Mouse (Mus musculus) MEL (cell line): ENCODE measurements around the gene Dcps. TPM values are rescaled to one million over a fixed set of nuclear protein-coding genes. Genes with fewer than 3 reads are reported as not detected.

ENCODE experiments used
- DNase-seq: peaks from one replicate; pipeline ENCODE4 v3.0.0; 2011; ENCODE audit warnings: low read depth, low spot score
- H3K27ac ChIP-seq: 2 replicates; pipeline ENCODE4 v1.5.1; 2012; ENCODE audit warnings: low read depth, mild to moderate bottlenecking, control low read depth, low read length, moderate library complexity; ENCODE audit not compliant: control insufficient read depth
- H3K27me3 ChIP-seq, 2 experiments: fragments of 150-350 bp in 1 of 2; sonication (generic) in 1 of 2; 2 replicates each; pipeline ENCODE4 v1.6.1; 2012; ENCODE audit warnings: low read length in 2 of 2, mild to moderate bottlenecking in 2 of 2, improper control_type of control experiment in 1 of 2, moderate library complexity in 1 of 2; ENCODE audit not compliant: insufficient read depth in 2 of 2, control insufficient read depth in 1 of 2
- H3K36me3 ChIP-seq, 2 experiments: 2 replicates each; pipeline ENCODE4 v1.6.1; 2012 to 2014; ENCODE audit warnings: low read length in 2 of 2, improper control_type of control experiment in 1 of 2, inconsistent platforms in 1 of 2, mild to moderate bottlenecking in 1 of 2; ENCODE audit not compliant: insufficient read depth in 2 of 2, control insufficient read depth in 1 of 2
- H3K4me1 ChIP-seq, 2 experiments: fragments of 150-350 bp in 1 of 2; sonication (generic) in 1 of 2; 2 replicates each; pipeline ENCODE4 v1.6.1; 2012; ENCODE audit warnings: low read length in 2 of 2, improper control_type of control experiment in 1 of 2, mild to moderate bottlenecking in 1 of 2; ENCODE audit not compliant: insufficient read depth in 2 of 2, control insufficient read depth in 1 of 2
- H3K4me3 ChIP-seq, 2 experiments: fragments of 150-350 bp in 1 of 2; sonication (generic) in 1 of 2; 2 replicates each; pipeline ENCODE4 v1.5.1; 2012; ENCODE audit warnings: low read depth in 2 of 2, low read length in 2 of 2, mild to moderate bottlenecking in 2 of 2, moderate library complexity in 2 of 2, control low read depth in 1 of 2, improper control_type of control experiment in 1 of 2; ENCODE audit not compliant: control insufficient read depth in 1 of 2, insufficient read depth in 1 of 2
- H3K79me2 ChIP-seq: 2 replicates; pipeline ENCODE4 v1.6.1; 2012; ENCODE audit warnings: mild to moderate bottlenecking, low read length, moderate library complexity; ENCODE audit not compliant: control insufficient read depth, poor library complexity, insufficient read depth
- H3K9ac ChIP-seq: 2 replicates; pipeline ENCODE4 v1.6.1; 2012; ENCODE audit warnings: low read depth, mild to moderate bottlenecking, control low read depth, low read length, moderate library complexity; ENCODE audit not compliant: control insufficient read depth, poor library complexity, severe bottlenecking
- H3K9me3 ChIP-seq: fragments of 150-350 bp; sonication (generic); replicated peaks from 2 replicates; pipeline ENCODE4 v1.6.1; 2012; ENCODE audit warnings: mild to moderate bottlenecking, low read length, improper control_type of control experiment, moderate library complexity; ENCODE audit not compliant: insufficient read depth
- BHLHE40 ChIP-seq: IDR thresholded peaks from 2 replicates; pipeline ENCODE4 v1.6.1; 2012; ENCODE audit warnings: low read depth, mild to moderate bottlenecking, inconsistent platforms, low read length, improper control_type of control experiment, borderline replicate concordance
- CHD1 ChIP-seq: IDR thresholded peaks from 2 replicates; pipeline ENCODE4 v1.6.1; 2012; ENCODE audit warnings: low read depth, mild to moderate bottlenecking, inconsistent platforms, low read length, improper control_type of control experiment
- CHD2 ChIP-seq: IDR thresholded peaks from 2 replicates; pipeline ENCODE4 v1.6.1; 2011; ENCODE audit warnings: low read length, improper control_type of control experiment
- CTCF ChIP-seq, 3 experiments: IDR thresholded peaks in 2 of 3; conservative IDR thresholded peaks in 1 of 3; 2 replicates each; pipeline ENCODE4 v1.5.1; 2011 to 2012; ENCODE audit warnings: low read length in 3 of 3, low read depth in 2 of 3, mild to moderate bottlenecking in 2 of 3, improper control_type of control experiment in 1 of 3, inconsistent platforms in 1 of 3, mixed read lengths in 1 of 3, moderate library complexity in 1 of 3; ENCODE audit not compliant: control insufficient read depth in 1 of 3, insufficient read depth in 1 of 3, poor library complexity in 1 of 3, severe bottlenecking in 1 of 3
- E2F4 ChIP-seq: IDR thresholded peaks from 2 replicates; pipeline ENCODE4 v1.6.1; 2011; ENCODE audit warnings: low read depth, low read length, improper control_type of control experiment, borderline replicate concordance
- ELF1 ChIP-seq: IDR thresholded peaks from 2 replicates; pipeline ENCODE4 v1.6.1; 2014; ENCODE audit warnings: low read depth, mild to moderate bottlenecking, inconsistent platforms, low read length, improper control_type of control experiment, moderate library complexity
- EP300 ChIP-seq, 2 experiments: IDR thresholded peaks; 2 replicates each; pipeline ENCODE4 v1.6.1; 2011; ENCODE audit warnings: improper control_type of control experiment in 2 of 2, low read length in 2 of 2, low read depth in 1 of 2, mild to moderate bottlenecking in 1 of 2
- ETS1 ChIP-seq: IDR thresholded peaks from 2 replicates; pipeline ENCODE4 v1.6.1; 2012; ENCODE audit warnings: low read depth, mild to moderate bottlenecking, inconsistent platforms, low read length, improper control_type of control experiment, moderate library complexity
- GATA1 ChIP-seq: IDR thresholded peaks from 2 replicates; pipeline ENCODE4 v1.6.1; 2011; ENCODE audit warnings: low read depth, low read length, improper control_type of control experiment
- HCFC1 ChIP-seq: IDR thresholded peaks from 2 replicates; pipeline ENCODE4 v1.6.1; 2012; ENCODE audit warnings: low read depth, mild to moderate bottlenecking, inconsistent platforms, low read length, improper control_type of control experiment, moderate library complexity
- KAT2A ChIP-seq: conservative IDR thresholded peaks from 2 replicates; pipeline ENCODE4 v1.6.1; 2012; ENCODE audit warnings: low read depth, low read length, improper control_type of control experiment, inconsistent platforms
- MAFK ChIP-seq: IDR thresholded peaks from 2 replicates; pipeline ENCODE4 v1.6.1; 2011; ENCODE audit warnings: low read depth, mild to moderate bottlenecking, low read length, improper control_type of control experiment, borderline replicate concordance
- MAX ChIP-seq: IDR thresholded peaks from 2 replicates; pipeline ENCODE4 v1.6.1; 2011; ENCODE audit warnings: low read length, improper control_type of control experiment
- MAZ ChIP-seq: IDR thresholded peaks from 2 replicates; pipeline ENCODE4 v1.6.1; 2012; ENCODE audit warnings: low read depth, mild to moderate bottlenecking, inconsistent platforms, low read length, improper control_type of control experiment
- MEF2A ChIP-seq: IDR thresholded peaks from 2 replicates; pipeline ENCODE4 v1.6.1; 2014; ENCODE audit warnings: low read depth, mild to moderate bottlenecking, inconsistent platforms, low read length, improper control_type of control experiment; ENCODE audit not compliant: poor library complexity, insufficient replicate concordance, severe bottlenecking; ENCODE audit errors: extremely low read depth
- MYB ChIP-seq: IDR thresholded peaks from 2 replicates; pipeline ENCODE4 v1.6.1; 2011; ENCODE audit warnings: mild to moderate bottlenecking, low read depth, low read length, improper control_type of control experiment
- MYC ChIP-seq: IDR thresholded peaks from 2 replicates; pipeline ENCODE4 v1.6.1; 2011; ENCODE audit warnings: low read depth, mild to moderate bottlenecking, low read length, improper control_type of control experiment, moderate library complexity
- NELFE ChIP-seq: IDR thresholded peaks from 2 replicates; pipeline ENCODE4 v1.6.1; 2011; ENCODE audit warnings: low read depth, low read length, improper control_type of control experiment
- NRF1 ChIP-seq: IDR thresholded peaks from 2 replicates; pipeline ENCODE4 v1.6.1; 2014; ENCODE audit warnings: low read depth, mild to moderate bottlenecking, inconsistent platforms, low read length, improper control_type of control experiment, moderate library complexity; ENCODE audit not compliant: poor library complexity, insufficient read depth, severe bottlenecking
- POLR2A ChIP-seq, 2 experiments: IDR thresholded peaks; 2 replicates each; pipeline ENCODE4 v1.6.1; 2011 to 2012; ENCODE audit warnings: low read length in 2 of 2, mild to moderate bottlenecking in 2 of 2, control low read depth in 1 of 2, improper control_type of control experiment in 1 of 2, low read depth in 1 of 2, moderate library complexity in 1 of 2; ENCODE audit not compliant: control insufficient read depth in 1 of 2, insufficient read depth in 1 of 2, poor library complexity in 1 of 2
- POLR2AphosphoS2 ChIP-seq: IDR thresholded peaks from 2 replicates; pipeline ENCODE4 v1.6.1; 2011; ENCODE audit warnings: low read length, improper control_type of control experiment
- RAD21 ChIP-seq: IDR thresholded peaks from 2 replicates; pipeline ENCODE4 v1.6.1; 2011; ENCODE audit warnings: mild to moderate bottlenecking, low read depth, low read length, improper control_type of control experiment
- RCOR1 ChIP-seq: IDR thresholded peaks from 2 replicates; pipeline ENCODE4 v1.6.1; 2012; ENCODE audit warnings: low read depth, mild to moderate bottlenecking, inconsistent platforms, low read length, improper control_type of control experiment
- SIN3A ChIP-seq: IDR thresholded peaks from 2 replicates; pipeline ENCODE4 v1.6.1; 2012; ENCODE audit warnings: low read length, improper control_type of control experiment, inconsistent platforms
- SMC3 ChIP-seq: IDR thresholded peaks from 2 replicates; pipeline ENCODE4 v1.6.1; 2011; ENCODE audit warnings: low read depth, low read length, improper control_type of control experiment
- TAL1 ChIP-seq: IDR thresholded peaks from 2 replicates; pipeline ENCODE4 v1.6.1; 2012; ENCODE audit warnings: mild to moderate bottlenecking, inconsistent platforms, low read length, moderate library complexity, mixed read lengths
- TBP ChIP-seq: IDR thresholded peaks from 2 replicates; pipeline ENCODE4 v1.8.0; 2011; ENCODE audit warnings: low read depth, low read length, improper control_type of control experiment
- UBTF ChIP-seq: IDR thresholded peaks from 2 replicates; pipeline ENCODE4 v1.6.1; 2012; ENCODE audit warnings: low read depth, mild to moderate bottlenecking, inconsistent platforms, low read length, improper control_type of control experiment, moderate library complexity, borderline replicate concordance; ENCODE audit not compliant: insufficient read depth
- USF2 ChIP-seq, 2 experiments: IDR thresholded peaks; 2 replicates each; pipeline ENCODE4 v1.6.1; 2011 to 2012; ENCODE audit warnings: improper control_type of control experiment in 2 of 2, low read length in 2 of 2, borderline replicate concordance in 1 of 2, inconsistent platforms in 1 of 2, low read depth in 1 of 2, mild to moderate bottlenecking in 1 of 2; ENCODE audit not compliant: insufficient read depth in 1 of 2
- ZC3H11A ChIP-seq: IDR thresholded peaks from 2 replicates; pipeline ENCODE4 v1.6.1; 2012; ENCODE audit warnings: low read depth, mild to moderate bottlenecking, inconsistent platforms, low read length, improper control_type of control experiment
- ZKSCAN1 ChIP-seq: IDR thresholded peaks from 2 replicates; pipeline ENCODE4 v1.6.1; 2012; ENCODE audit warnings: low read depth, mild to moderate bottlenecking, inconsistent platforms, low read length, improper control_type of control experiment, moderate library complexity
- ZNF384 ChIP-seq: IDR thresholded peaks from 2 replicates; pipeline ENCODE4 v1.6.1; 2012; ENCODE audit warnings: low read depth, mild to moderate bottlenecking, inconsistent platforms, low read length, improper control_type of control experiment
- polyA plus RNA-seq, 2 experiments: library from polyadenylated mRNA; stranded (reverse) in 1 of 2; unstranded in 1 of 2; fragments of >175 nt in 1 of 2; fragments of >200 nt in 1 of 2; gene quantifications; 2 replicates each; pipeline versions ENCODE4 v1.2.1 to v1.2.4; 2012; ENCODE audit warnings: low replicate concordance in 2 of 2, low read depth in 1 of 2; ENCODE audit not compliant: insufficient read length in 2 of 2, insufficient read depth in 1 of 2, missing spikeins in 1 of 2
- total RNA-seq: library from RNA; depleted of rRNA; stranded (reverse); fragments of 300-350 nt; gene quantifications from 2 replicates; pipeline ENCODE4 v1.2.3, GENCODE M21; 2012

Dcps gene
- total and polyA plus RNA-seq, 3 experiments = 54.3 to 115 TPM; not detected in 1

- Histone ChIP-seq H3K36me3 (peaks cover 0 to 5% of the 10 kb centered on the region in 2 experiments; a peak in 2 of 4 replicates), H3K27ac (no peak overlapping the region), H3K4me1 (no peaks in the 10 kb centered on the region), H3K9me3 (no peaks in the 10 kb centered on the region), H3K9ac (no peak overlapping the region), H3K27me3 (no peaks in the 10 kb centered on the region), H3K79me2 (no peaks in the 10 kb centered on the region), H3K4me3 (no peak overlapping the region)
- TF ChIP-seq KAT2A (no peak), POLR2AphosphoS2 (no peak), RCOR1 (no peak), POLR2A (IDR thresholded peaks at IDR 0.05; ENCODE audit: control insufficient read depth in 1 of 2, insufficient read depth in 1 of 2, low read depth in 1 of 2, low read length in 2 of 2, poor library complexity in 1 of 2) (no peak), UBTF (no peak), USF2 (IDR thresholded peaks at IDR 0.05; ENCODE audit: borderline replicate concordance in 1 of 2, insufficient read depth in 1 of 2, low read depth in 1 of 2, low read length in 2 of 2) (no peak), ETS1 (no peak), MYB (no peak), CHD2 (no peak), NRF1 (no peak), EP300 (IDR thresholded peaks at IDR 0.05; ENCODE audit: low read depth in 1 of 2, low read length in 2 of 2) (no peak), SMC3 (peak; percentile 52), CTCF (IDR thresholded peaks at IDR 0.05 in 2 of 3, conservative IDR thresholded peaks at IDR 0.05 in 1 of 3; ENCODE audit: control insufficient read depth in 1 of 3, insufficient read depth in 1 of 3, low read depth in 2 of 3, low read length in 3 of 3, poor library complexity in 1 of 3, severe bottlenecking in 1 of 3) (peak in 2 of 3 experiments; percentile 17 to 53; a peak in 2 of 6 replicates), RAD21 (peak; percentile 61), MAFK (no peak), ELF1 (no peak), MAZ (no peak), ZKSCAN1 (no peak), TAL1 (no peak), MYC (no peak), CHD1 (no peak), E2F4 (no peak), SIN3A (no peak), GATA1 (no peak), TBP (no peak), BHLHE40 (no peak), NELFE (no peak), MAX (no peak), MEF2A (no peak), ZNF384 (peak; percentile 55), HCFC1 (no peak), ZC3H11A (peak; percentile 40)
- DNase-seq = peak; percentile 27
Observed at GRCm38 (mm10) chr9:35166144-35166797, 9.6 kb downstream of the Dcps start.
